Mouse (Mus musculus): ENCODE data around the gene Txndc2. TPM values are rescaled to one million over a fixed set of nuclear protein-coding genes. Genes with fewer than 3 reads are reported as not detected.

Gene Txndc2
- polyA plus RNA-seq, 3 experiments from 2014 or later, result not detected

GRCm38 (mm10) chr17:65611721-65612120 lies 30.2 kb downstream of the Txndc2 start:
- ATAC-seq, result no peak

DNA sequence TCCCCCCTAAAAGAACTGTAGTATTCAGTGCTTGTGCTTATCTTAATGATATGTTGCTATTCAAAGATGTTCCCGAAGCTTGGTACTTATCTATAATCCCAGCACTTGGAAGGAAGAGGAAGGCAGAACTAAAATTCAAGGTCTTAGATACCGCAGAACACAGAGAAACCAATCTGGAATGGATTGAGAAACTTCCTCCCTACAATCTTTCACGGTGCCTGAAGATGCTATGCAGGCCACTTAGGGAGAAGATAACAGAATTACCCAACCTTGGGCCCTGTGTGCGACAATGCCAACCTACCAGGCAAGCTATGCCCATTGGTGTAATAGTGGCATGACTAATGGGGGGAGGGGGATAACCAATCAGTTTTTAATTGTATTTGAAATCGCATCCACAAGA lies 33.2 kb downstream of the Txndc2 start:
- ATAC-seq, result no peak

- ATAC-seq, result no peak
Measured at GRCm38 (mm10) chr17:65608312-65608687, 33.7 kb downstream of the Txndc2 start.

DNA sequence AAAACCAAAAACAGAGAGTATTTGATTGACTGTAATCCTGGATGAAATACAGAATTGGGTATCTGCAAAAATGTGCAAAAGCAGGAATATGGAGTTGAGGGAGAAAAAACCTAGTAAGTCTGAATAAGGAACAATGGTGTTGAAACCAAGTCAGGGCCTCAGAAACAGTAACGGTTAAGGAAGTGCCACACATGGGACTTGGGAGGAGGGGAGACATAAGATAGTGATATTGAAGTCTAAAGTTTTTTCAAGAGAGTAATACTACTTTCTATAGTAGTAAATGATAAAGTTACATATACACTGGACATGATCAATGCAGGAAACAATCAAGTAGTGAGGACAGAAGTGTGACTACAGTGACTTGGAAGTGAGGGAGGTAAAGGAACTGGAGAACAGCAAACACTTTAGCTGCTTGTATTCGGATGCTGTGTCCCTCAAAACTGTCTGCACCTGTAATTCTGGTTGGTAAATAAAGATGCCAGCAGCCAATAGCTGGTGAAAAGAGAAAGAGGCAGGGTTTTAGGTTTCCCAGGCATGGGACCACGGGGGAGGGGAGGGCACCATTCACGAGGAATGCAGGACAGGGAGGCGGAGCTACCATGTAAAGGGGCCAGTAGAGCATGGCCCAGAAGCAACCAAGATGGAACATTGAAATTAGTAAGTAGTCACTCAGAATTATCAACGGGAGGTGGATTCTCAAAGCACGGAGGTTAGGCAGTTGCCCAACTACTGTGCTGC lies 34.2 kb downstream of the Txndc2 start:
- ATAC-seq, result no peak

DNA sequence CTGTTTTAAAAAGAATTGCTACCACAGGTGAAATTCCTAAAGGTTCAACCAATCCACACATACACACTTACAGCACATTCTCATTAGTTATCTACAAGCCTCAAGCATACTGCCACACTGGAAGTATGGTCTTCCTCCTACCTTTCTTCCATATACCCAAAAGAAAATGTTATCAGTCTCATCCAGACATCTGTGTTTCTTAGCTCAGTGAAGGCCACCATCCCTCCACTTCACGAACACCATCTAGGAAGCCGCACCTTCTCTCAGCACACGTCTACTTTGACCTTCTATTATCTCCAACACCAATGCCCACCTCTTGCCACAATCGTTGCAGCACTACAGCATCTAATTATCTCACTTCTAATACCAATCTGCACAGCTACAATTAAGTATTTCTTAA lies 36.0 kb downstream of the Txndc2 start:
- ATAC-seq, result no peak

DNA sequence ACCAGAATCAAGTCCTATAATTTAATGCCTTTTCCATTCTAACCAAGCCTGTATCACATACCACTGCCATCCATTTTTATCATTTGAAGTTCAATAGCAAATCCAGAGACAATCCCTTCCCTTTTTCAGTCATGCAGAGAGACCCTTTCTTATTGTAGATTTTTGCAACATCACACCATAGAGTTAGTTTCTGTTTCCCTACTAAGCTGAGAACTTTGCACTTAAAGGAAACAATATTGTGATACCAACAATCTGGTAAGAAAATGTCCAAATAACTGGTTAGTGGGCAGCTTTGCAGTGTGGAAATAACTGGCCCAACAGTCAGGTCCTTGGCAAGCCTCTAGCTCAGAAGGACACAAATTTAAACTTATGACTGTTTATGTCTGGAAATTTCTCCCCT lies 37.1 kb downstream of the Txndc2 start:
- no peak for ATAC-seq

DNA sequence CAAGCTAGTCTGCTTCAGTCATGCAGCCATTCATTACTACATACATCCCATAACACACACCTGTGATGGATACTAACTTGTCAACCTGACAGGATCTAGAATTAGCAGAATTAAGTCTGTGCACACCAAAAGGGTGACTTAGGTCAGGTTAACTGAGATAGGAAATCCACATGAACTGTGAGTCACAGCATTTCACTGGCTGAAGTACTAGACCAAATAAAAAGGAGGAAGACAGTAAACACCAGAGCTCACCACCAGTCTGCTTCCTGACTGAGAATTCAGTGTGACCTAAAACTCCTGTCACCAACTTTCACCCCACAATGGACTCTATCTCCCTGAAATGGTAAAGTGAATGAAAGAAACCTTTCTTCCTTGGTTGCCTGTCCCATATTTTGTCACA lies 37.7 kb downstream of the Txndc2 start:
- peak; percentile 49 for ATAC-seq

DNA sequence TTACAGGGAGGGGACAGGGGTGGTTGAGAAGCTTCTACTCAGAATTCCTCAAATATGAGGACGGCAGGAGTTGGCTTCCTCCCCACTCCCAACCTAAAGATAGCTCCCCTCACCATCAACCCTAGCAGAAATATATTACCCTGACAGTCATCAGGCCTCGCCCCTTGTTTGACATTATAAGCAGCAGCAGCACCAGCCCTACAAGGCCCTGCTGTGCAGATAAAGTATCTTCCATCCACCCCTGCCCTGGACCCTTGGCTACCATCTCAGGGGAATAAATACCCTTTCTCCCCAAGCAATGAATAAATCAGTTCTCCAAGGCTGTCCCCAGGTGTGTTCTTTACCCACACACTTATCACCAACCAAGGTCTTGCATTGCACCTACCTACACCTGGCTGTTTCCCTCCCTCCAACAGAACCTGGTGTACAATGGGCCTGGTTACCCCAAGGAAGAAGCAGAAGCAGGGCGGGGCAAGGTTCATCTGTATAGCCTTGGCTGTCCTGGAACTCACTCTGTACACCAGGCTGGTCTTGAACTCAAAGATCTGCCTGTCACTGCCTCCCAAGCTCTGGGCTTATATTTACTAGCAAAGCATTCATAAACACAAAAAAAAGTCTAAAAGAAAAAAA lies 44.0 kb downstream of the Txndc2 start:
- no peak for ATAC-seq

DNA sequence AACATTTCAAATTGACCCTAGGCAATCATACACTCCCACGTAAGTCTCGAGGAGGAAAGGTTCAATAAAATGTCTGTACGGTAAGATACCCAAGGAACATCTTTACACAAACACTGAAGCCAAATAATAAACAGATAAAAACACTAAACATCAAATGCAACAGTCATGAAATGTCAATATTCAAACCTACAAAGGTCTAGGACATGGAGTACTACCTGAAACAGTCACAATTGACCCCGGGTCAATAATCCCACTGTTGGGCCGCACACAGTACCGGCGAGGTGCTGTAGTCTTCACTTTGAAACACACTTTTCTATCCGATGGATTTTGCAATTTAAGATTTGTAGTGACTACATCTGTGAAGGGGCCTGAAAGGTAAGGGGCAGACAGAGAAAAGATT lies 47.3 kb downstream of the Txndc2 start:
- no peak for ATAC-seq

Other genes with a start within 250 kb of the Txndc2 start
- not detected for gene Tmem232, start 101.4 kb downstream of the Txndc2 start, polyA plus RNA-seq (2017; shearing (Covaris generic))
- 10 to 100 TPM; 29.2 to 40.2 (median 37.4) TPM for gene Vapa, start 28.6 kb downstream of the Txndc2 start, polyA plus RNA-seq (2017; shearing (Covaris generic))
- gene Rab31, start 130.6 kb upstream of the Txndc2 start, polyA plus RNA-seq (2017; shearing (Covaris generic)), result 1 to 10 TPM; 1.7 to 2.8 (median 2.6) TPM
- gene Ppp4r1, start 140.4 kb upstream of the Txndc2 start, polyA plus RNA-seq (2017; shearing (Covaris generic)), result 10 to 100 TPM; 17.2 to 32.9 (median 20.8) TPM
- 10 to 100 TPM; 48.4 to 62.8 (median 60.1) TPM for gene Ralbp1, start 243.6 kb upstream of the Txndc2 start, polyA plus RNA-seq (2017; shearing (Covaris generic))

Measured in inflammation-experienced regulatory T-cells, adult 6 months (primary cell).